Mouse (Mus musculus): ENCODE data around the gene Gm42906. TPM values are rescaled to one million over a fixed set of nuclear protein-coding genes. Genes with fewer than 3 reads are reported as not detected.

Gm42906 gene
- polyA plus RNA-seq, 1 experiment from 2014 or later = not detected

GRCm38 (mm10) chr5:151055426-151056090, 372.4 kb downstream of the Gm42906 start:
- Histone ChIP-seq H3K4me3 (ENCODE audit: low read depth, low read length) (no peak overlapping the region), H3K9ac (ENCODE audit: low read length) (no peak overlapping the region), H3K4me1 (ENCODE audit: control insufficient read depth, insufficient read depth, low read length) (0 out of 2 replicates have a peak, but pooled peaks cover 2% of the 10 kb centered on the region), H3K27ac (ENCODE audit: low read depth, low read length) (no peak overlapping the region), H3K9me3 (ENCODE audit: control insufficient read depth, low read length) (no peaks in the 10 kb centered on the region; the same call in 1 of the 2 replicates), H3K27me3 (ENCODE audit: control insufficient read depth, insufficient read depth, low read length) (no peaks in the 10 kb centered on the region), H3K36me3 (ENCODE audit: control insufficient read depth, insufficient read depth, low read length) (no peaks in the 10 kb centered on the region), H3K4me2 (no peak overlapping the region)
- 95% methylated on average over 11 of the region's 11 CpGs for WGBS
- no peak for DNase-seq (ENCODE audit: low spot score, missing footprints)
- no peak for ATAC-seq (ENCODE audit: low FRiP score)

- Histone ChIP-seq H3K4me3 (ENCODE audit: low read depth, low read length) (no peak overlapping the region), H3K27me3 (ENCODE audit: control insufficient read depth, insufficient read depth, low read length) (no peaks in the 10 kb centered on the region), H3K4me2 (no peak overlapping the region), H3K4me1 (ENCODE audit: control insufficient read depth, insufficient read depth, low read length) (0 out of 2 replicates have a peak, but pooled peaks cover 2% of the 10 kb centered on the region), H3K9me3 (ENCODE audit: control insufficient read depth, low read length) (no peaks in the 10 kb centered on the region; the same call in 1 of the 2 replicates), H3K27ac (ENCODE audit: low read depth, low read length) (no peak overlapping the region), H3K9ac (ENCODE audit: low read length) (no peak overlapping the region), H3K36me3 (ENCODE audit: control insufficient read depth, insufficient read depth, low read length) (no peaks in the 10 kb centered on the region)
- DNase-seq (ENCODE audit: low spot score, missing footprints) (no peak), ATAC-seq (ENCODE audit: low FRiP score) (no peak)
- 37% methylated on average over 4 of the region's 4 CpGs for WGBS
These were observed 373.2 kb downstream of the Gm42906 start for GRCm38 (mm10) chr5:151054743-151055114.

- no peak overlapping the region for H3K9ac ChIP-seq (ENCODE audit: low read length)
- no peak overlapping the region for H3K4me3 ChIP-seq (ENCODE audit: low read depth, low read length)
- no peaks in the 10 kb centered on the region for H3K36me3 ChIP-seq (ENCODE audit: control insufficient read depth, insufficient read depth, low read length)
- H3K4me1 ChIP-seq (ENCODE audit: control insufficient read depth, insufficient read depth, low read length) = 0 out of 2 replicates have a peak, but pooled peaks cover 2% of the 10 kb centered on the region
- H3K9me3 ChIP-seq (ENCODE audit: control insufficient read depth, low read length) = no peaks in the 10 kb centered on the region; the same call in 1 of the 2 replicates
- 43% methylated on average over 7 of the region's 7 CpGs for WGBS
- no peak overlapping the region for H3K4me2 ChIP-seq
- ATAC-seq (ENCODE audit: low FRiP score) (0 out of 2 replicates have a peak, but pooled peaks have one; percentile 50), DNase-seq (ENCODE audit: low spot score, missing footprints) (no peak)
- no peaks in the 10 kb centered on the region for H3K27me3 ChIP-seq (ENCODE audit: control insufficient read depth, insufficient read depth, low read length)
- no peak overlapping the region for H3K27ac ChIP-seq (ENCODE audit: low read depth, low read length)
These were observed 373.7 kb downstream of the Gm42906 start for GRCm38 (mm10) chr5:151054100-151054742.

DNA sequence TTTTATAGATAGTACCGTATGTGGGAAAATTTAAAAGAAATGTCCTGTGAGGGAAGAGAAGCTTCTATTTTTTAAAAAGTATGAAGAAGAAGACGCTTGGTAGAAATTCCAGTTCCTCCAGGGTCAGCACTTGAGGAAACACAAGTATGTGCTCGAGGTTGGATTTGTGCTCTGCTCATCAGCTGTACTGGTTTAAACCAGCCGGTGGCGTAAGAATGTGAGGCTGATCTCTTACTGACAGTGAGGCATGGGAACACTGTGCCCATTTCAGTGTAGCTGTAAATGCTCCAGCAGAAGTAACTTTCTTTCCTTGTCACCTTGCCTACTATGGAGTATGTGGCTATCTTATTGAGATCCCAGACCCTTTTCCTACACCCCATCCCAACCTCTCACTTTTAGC, 374.8 kb downstream of the Gm42906 start:
- H3K9me3 ChIP-seq (ENCODE audit: control insufficient read depth, low read length) = no peaks in the 10 kb centered on the region; the same call in 1 of the 2 replicates
- 0 out of 2 replicates have a peak, but pooled peaks cover 2% of the 10 kb centered on the region for H3K4me1 ChIP-seq (ENCODE audit: control insufficient read depth, insufficient read depth, low read length)
- H3K36me3 ChIP-seq (ENCODE audit: control insufficient read depth, insufficient read depth, low read length) = no peaks in the 10 kb centered on the region
- H3K27me3 ChIP-seq (ENCODE audit: control insufficient read depth, insufficient read depth, low read length) = no peaks in the 10 kb centered on the region
- no peak for DNase-seq (ENCODE audit: low spot score, missing footprints)
- H3K9ac ChIP-seq (ENCODE audit: low read length) = no peak overlapping the region
- no peak for ATAC-seq (ENCODE audit: low FRiP score)
- H3K27ac ChIP-seq (ENCODE audit: low read depth, low read length) = no peak overlapping the region
- no peak overlapping the region for H3K4me3 ChIP-seq (ENCODE audit: low read depth, low read length)
- WGBS = 94% methylated on average over 5 of the region's 5 CpGs
- no peak overlapping the region for H3K4me2 ChIP-seq

DNA sequence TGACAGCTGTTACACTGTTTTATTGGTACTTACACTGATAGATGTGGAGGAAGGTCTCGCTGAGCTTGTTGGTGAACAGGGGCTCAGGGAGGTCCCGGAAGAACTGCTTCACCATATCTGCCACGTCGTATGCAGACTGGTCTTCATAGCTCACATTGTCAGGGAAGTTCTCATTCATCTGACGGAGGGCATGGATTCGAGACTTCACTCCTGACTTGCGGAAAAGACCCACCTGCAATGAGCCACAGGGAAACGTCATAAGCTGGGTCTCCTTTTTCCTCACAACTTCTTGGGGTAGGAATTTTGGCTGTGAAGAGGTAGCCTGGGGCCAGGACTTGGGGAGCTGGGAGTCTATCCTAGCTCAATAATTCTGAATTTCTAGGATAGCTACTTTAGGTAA, 375.6 kb downstream of the Gm42906 start:
- no peaks in the 10 kb centered on the region for H3K27me3 ChIP-seq (ENCODE audit: control insufficient read depth, insufficient read depth, low read length)
- H3K9me3 ChIP-seq (ENCODE audit: control insufficient read depth, low read length) = no peaks in the 10 kb centered on the region; the same call in 1 of the 2 replicates
- no peaks in the 10 kb centered on the region for H3K36me3 ChIP-seq (ENCODE audit: control insufficient read depth, insufficient read depth, low read length)
- DNase-seq (ENCODE audit: low spot score, missing footprints) (no peak), ATAC-seq (ENCODE audit: low FRiP score) (no peak)
- H3K4me2 ChIP-seq = no peak overlapping the region
- WGBS = 95% methylated on average over 8 of the region's 8 CpGs
- no peak overlapping the region for H3K4me3 ChIP-seq (ENCODE audit: low read depth, low read length)
- H3K9ac ChIP-seq (ENCODE audit: low read length) = no peak overlapping the region
- H3K27ac ChIP-seq (ENCODE audit: low read depth, low read length) = no peak overlapping the region
- 0 out of 2 replicates have a peak, but pooled peaks cover 2% of the 10 kb centered on the region for H3K4me1 ChIP-seq (ENCODE audit: control insufficient read depth, insufficient read depth, low read length)

DNA sequence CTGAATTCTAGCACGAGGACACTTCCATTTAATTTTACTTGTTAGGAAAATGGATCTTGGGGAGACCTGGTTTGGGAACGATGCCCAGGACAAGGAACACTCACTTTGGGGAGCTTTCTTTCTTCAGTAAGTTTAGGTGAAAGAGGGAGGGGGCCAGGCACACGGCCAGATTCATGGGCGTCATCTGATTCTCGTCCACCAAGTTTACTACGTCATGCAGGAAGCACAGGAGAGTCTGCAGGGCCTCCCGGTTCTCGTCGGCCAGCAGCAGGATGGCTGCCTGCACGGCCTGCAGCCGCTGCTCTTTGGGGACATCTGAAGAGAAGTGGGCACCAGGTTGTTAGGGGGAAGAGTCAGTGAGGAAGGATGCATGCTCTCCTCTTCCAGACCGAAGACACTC, 380.5 kb downstream of the Gm42906 start:
- Histone ChIP-seq H3K4me2 (no peak overlapping the region), H3K9ac (ENCODE audit: low read length) (no peak overlapping the region), H3K4me3 (ENCODE audit: low read depth, low read length) (no peak overlapping the region), H3K36me3 (ENCODE audit: control insufficient read depth, insufficient read depth, low read length) (no peaks in the 10 kb centered on the region), H3K27me3 (ENCODE audit: control insufficient read depth, insufficient read depth, low read length) (no peaks in the 10 kb centered on the region), H3K9me3 (ENCODE audit: control insufficient read depth, low read length) (no peaks in the 10 kb centered on the region; the same call in 1 of the 2 replicates), H3K4me1 (ENCODE audit: control insufficient read depth, insufficient read depth, low read length) (no peaks in the 10 kb centered on the region), H3K27ac (ENCODE audit: low read depth, low read length) (no peak overlapping the region)
- ATAC-seq (ENCODE audit: low FRiP score) (no peak), DNase-seq (ENCODE audit: low spot score, missing footprints) (no peak)
- WGBS = 87% methylated on average over 12 of the region's 12 CpGs

- WGBS = 89% methylated on average over 7 of the region's 7 CpGs
- H3K9me3 ChIP-seq (ENCODE audit: control insufficient read depth, low read length) = no peaks in the 10 kb centered on the region; the same call in 1 of the 2 replicates
- H3K4me2 ChIP-seq = no peak overlapping the region
- no peaks in the 10 kb centered on the region for H3K27me3 ChIP-seq (ENCODE audit: control insufficient read depth, insufficient read depth, low read length)
- H3K9ac ChIP-seq (ENCODE audit: low read length) = no peak overlapping the region
- DNase-seq (ENCODE audit: low spot score, missing footprints) = no peak
- H3K4me3 ChIP-seq (ENCODE audit: low read depth, low read length) = no peak overlapping the region
- no peak for ATAC-seq (ENCODE audit: low FRiP score)
- no peaks in the 10 kb centered on the region for H3K4me1 ChIP-seq (ENCODE audit: control insufficient read depth, insufficient read depth, low read length)
- no peak overlapping the region for H3K27ac ChIP-seq (ENCODE audit: low read depth, low read length)
- H3K36me3 ChIP-seq (ENCODE audit: control insufficient read depth, insufficient read depth, low read length) = no peaks in the 10 kb centered on the region
These were observed 381.0 kb downstream of the Gm42906 start for GRCm38 (mm10) chr5:151046917-151047316.

DNA sequence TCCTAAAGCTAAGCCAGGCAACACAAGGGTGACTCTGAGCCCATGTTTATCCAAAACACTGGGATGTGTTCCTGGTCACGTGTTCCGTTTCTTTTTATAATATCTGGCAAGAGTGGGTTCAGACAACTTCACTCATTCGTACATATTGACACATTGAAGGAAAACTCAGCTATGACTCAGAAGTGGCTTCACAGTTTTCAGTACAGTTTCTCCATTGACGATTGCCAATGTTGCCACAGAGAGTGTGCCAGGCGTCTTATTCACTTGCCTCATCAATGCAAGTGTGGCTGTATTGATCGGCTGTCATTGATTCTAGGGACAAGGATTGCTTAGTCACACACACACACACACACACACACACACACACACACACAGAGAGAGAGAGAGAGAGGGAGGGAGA, 381.8 kb downstream of the Gm42906 start:
- 94% methylated on average over 6 of the region's 6 CpGs for WGBS

GRCm38 (mm10) chr5:151042911-151043310, 385.1 kb downstream of the Gm42906 start:
- no peaks in the 10 kb centered on the region for H3K27me3 ChIP-seq (ENCODE audit: control insufficient read depth, insufficient read depth, low read length)
- H3K4me3 ChIP-seq (ENCODE audit: low read depth, low read length) = no peak overlapping the region
- no peak overlapping the region for H3K9ac ChIP-seq (ENCODE audit: low read length)
- no peaks in the 10 kb centered on the region for H3K9me3 ChIP-seq (ENCODE audit: control insufficient read depth, low read length)
- H3K4me2 ChIP-seq = no peak overlapping the region
- H3K4me1 ChIP-seq (ENCODE audit: control insufficient read depth, insufficient read depth, low read length) = no peaks in the 10 kb centered on the region
- H3K36me3 ChIP-seq (ENCODE audit: control insufficient read depth, insufficient read depth, low read length) = no peaks in the 10 kb centered on the region
- ATAC-seq (ENCODE audit: low FRiP score) (no peak), DNase-seq (ENCODE audit: low spot score, missing footprints) (no peak)
- no peak overlapping the region for H3K27ac ChIP-seq (ENCODE audit: low read depth, low read length)
- 93% methylated on average over 5 of the region's 5 CpGs for WGBS

More for the DNA sequence above, 381.8 kb downstream of the Gm42906 start:
- no peaks in the 10 kb centered on the region for H3K4me1 ChIP-seq (ENCODE audit: control insufficient read depth, insufficient read depth, low read length)
- H3K27ac ChIP-seq (ENCODE audit: low read depth, low read length) = no peak overlapping the region
- DNase-seq (ENCODE audit: low spot score, missing footprints) (no peak), ATAC-seq (ENCODE audit: low FRiP score) (no peak)
- no peak overlapping the region for H3K4me3 ChIP-seq (ENCODE audit: low read depth, low read length)
- no peaks in the 10 kb centered on the region for H3K27me3 ChIP-seq (ENCODE audit: control insufficient read depth, insufficient read depth, low read length)
- H3K9ac ChIP-seq (ENCODE audit: low read length) = no peak overlapping the region
- no peaks in the 10 kb centered on the region for H3K9me3 ChIP-seq (ENCODE audit: control insufficient read depth, low read length)
- H3K4me2 ChIP-seq = no peak overlapping the region
- no peaks in the 10 kb centered on the region for H3K36me3 ChIP-seq (ENCODE audit: control insufficient read depth, insufficient read depth, low read length)
